In genomic region chr10:44611399-44611798, GRCm38 (mm10) we compare ENCODE assay signal across 26 mouse cellular contexts.
"Had no signal": no experiment of that assay in that cellular context is flagged by ENCODE, and none has a peak within 500 bp of the region (broad histone marks: within the 10 kb centered on the region; RNA-seq: fewer than 3 reads in every experiment).

No protein-coding gene starts in this region.

- DNase-seq: cerebellum, adult 9-10 months; cerebellum, adult 9-11 months; cerebellum, postnatal 10 days; cerebellum, postnatal 14 days; cerebellum, postnatal 25 days; embryo, embryonic 11 days; forebrain, postnatal 0 days; gastrocnemius, adult 2 months; gastrocnemius, postnatal 10 days; gastrocnemius, postnatal 14 days; gastrocnemius, postnatal 25 days; gastrocnemius, postnatal 36 days; heart, adult 11 months; heart, adult 18-20 months; heart, adult 2 months had no signal

- H3K4me3 ChIP-seq: embryonic facial prominence, embryonic 10.5 days; embryonic facial prominence, embryonic 12.5 days; embryonic facial prominence, embryonic 13.5 days; embryonic facial prominence, embryonic 15.5 days; erythroblast, embryonic 14.5 days; forebrain, embryonic 10.5 days; forebrain, embryonic 12.5 days; forebrain, embryonic 13.5 days; forebrain, embryonic 15.5 days; gastrocnemius, adult 2 months; heart, adult 2 months; heart, embryonic 10.5 days had no signal

- H3K36me3 ChIP-seq: embryonic facial prominence, embryonic 10.5 days; embryonic facial prominence, embryonic 12.5 days; embryonic facial prominence, embryonic 13.5 days; embryonic facial prominence, embryonic 15.5 days; forebrain, embryonic 10.5 days; forebrain, embryonic 12.5 days; forebrain, embryonic 15.5 days; heart, embryonic 10.5 days had no signal

- H3K4me1 ChIP-seq: embryonic facial prominence, embryonic 12.5 days; embryonic facial prominence, embryonic 13.5 days; embryonic facial prominence, embryonic 15.5 days; forebrain, embryonic 10.5 days; forebrain, embryonic 12.5 days; forebrain, embryonic 13.5 days; forebrain, embryonic 15.5 days; heart, embryonic 10.5 days had no signal

- H3K4me2 ChIP-seq: embryonic facial prominence, embryonic 12.5 days; embryonic facial prominence, embryonic 13.5 days; embryonic facial prominence, embryonic 15.5 days; forebrain, embryonic 12.5 days; forebrain, embryonic 13.5 days; forebrain, embryonic 15.5 days had no signal

- H3K27ac ChIP-seq: embryonic facial prominence, embryonic 10.5 days; embryonic facial prominence, embryonic 12.5 days; embryonic facial prominence, embryonic 13.5 days; embryonic facial prominence, embryonic 15.5 days; forebrain, embryonic 10.5 days; forebrain, embryonic 12.5 days; forebrain, embryonic 13.5 days; forebrain, embryonic 15.5 days; gastrocnemius, adult 2 months; heart, adult 2 months; heart, embryonic 10.5 days had no signal

- H3K9ac ChIP-seq: embryonic facial prominence, embryonic 12.5 days; embryonic facial prominence, embryonic 13.5 days; embryonic facial prominence, embryonic 15.5 days; forebrain, embryonic 12.5 days; forebrain, embryonic 13.5 days; forebrain, embryonic 15.5 days; forebrain, postnatal 0 days had no signal

- ATAC-seq: forebrain, embryonic 13.5 days; forebrain, embryonic 15.5 days; forebrain, embryonic 16.5 days; forebrain, postnatal 0 days had no signal

- H3K9me3 ChIP-seq: embryonic facial prominence, embryonic 10.5 days; embryonic facial prominence, embryonic 12.5 days; embryonic facial prominence, embryonic 13.5 days; embryonic facial prominence, embryonic 15.5 days; forebrain, embryonic 10.5 days; forebrain, embryonic 12.5 days; forebrain, embryonic 13.5 days; forebrain, embryonic 15.5 days; heart, embryonic 10.5 days had no signal

- H3K27me3 ChIP-seq: embryonic facial prominence, embryonic 12.5 days; embryonic facial prominence, embryonic 13.5 days; embryonic facial prominence, embryonic 15.5 days; forebrain, embryonic 12.5 days; forebrain, embryonic 13.5 days; forebrain, embryonic 15.5 days had no signal
